Mouse (Mus musculus) spleen, postnatal 36 days (tissue): ENCODE results near the gene Dmrtc1b.
"Not testable (repeated sequence)": the region's sequence is repeated elsewhere in the genome, so short reads cannot be mapped to it uniquely, and the experiment has no call there.

Experiments used
- DNase-seq, 2 experiments: peaks; one replicate each; pipeline ENCODE4 v3.0.0; 2022; ENCODE audit warnings: low spot score in 2 of 2, mixed read lengths in 1 of 2

Gene Dmrtc1b

DNA sequence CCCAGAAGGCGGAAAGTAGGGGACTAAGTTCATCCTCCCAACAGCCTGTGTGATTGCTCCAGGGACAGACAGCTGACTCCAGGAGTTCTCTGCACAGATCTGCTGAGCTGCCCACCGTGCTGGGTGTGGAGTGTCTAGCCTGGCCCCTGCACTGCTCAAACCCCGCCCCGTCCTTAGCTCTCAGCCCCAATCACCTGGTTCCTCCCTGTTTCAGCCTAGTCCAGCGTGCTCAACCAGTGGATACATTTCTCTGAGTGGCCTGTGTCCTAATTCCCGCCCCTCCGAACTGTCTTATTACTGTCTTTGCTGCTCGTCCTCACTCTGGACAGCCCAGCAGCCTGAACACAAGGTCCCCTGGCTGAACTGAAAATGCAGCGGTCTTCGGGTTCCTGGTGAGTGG is at the start of gene Dmrtc1b, which contains the start of gene Gm9112:
Dmrtc1b (plus strand) TSS at position 331 of the 400 bp plus-strand sequence.
Gm9112 (minus strand) TSS at position 101 of the 400 bp plus-strand sequence.
- DNase-seq, result not testable (repeated sequence)

GRCm38 (mm10) chrX:102660712-102661111 is 47.0 kb upstream of the Dmrtc1b start:
- DNase-seq, result peak in 1 of 2 experiments; percentile 14

DNA sequence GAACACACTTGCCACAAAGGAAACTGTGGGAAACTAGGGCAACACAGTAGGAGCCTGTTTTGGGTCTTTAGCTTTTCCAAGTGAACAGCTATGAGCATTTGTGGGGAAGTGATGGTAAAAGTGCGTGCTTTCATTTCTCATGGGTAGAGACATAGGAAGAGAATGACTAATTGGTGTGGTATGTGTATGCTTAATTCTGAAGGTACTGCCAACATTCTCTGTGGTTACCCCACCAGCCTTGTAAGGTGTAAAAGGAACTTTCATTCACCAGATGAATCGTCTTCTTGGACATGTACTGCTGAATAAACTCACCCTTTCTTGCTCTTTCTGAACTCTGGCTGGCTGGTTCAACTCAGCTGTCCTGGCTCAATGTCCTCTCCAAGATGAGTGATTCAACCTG is 41.0 kb upstream of the Dmrtc1b start:
- no peak for DNase-seq

DNA sequence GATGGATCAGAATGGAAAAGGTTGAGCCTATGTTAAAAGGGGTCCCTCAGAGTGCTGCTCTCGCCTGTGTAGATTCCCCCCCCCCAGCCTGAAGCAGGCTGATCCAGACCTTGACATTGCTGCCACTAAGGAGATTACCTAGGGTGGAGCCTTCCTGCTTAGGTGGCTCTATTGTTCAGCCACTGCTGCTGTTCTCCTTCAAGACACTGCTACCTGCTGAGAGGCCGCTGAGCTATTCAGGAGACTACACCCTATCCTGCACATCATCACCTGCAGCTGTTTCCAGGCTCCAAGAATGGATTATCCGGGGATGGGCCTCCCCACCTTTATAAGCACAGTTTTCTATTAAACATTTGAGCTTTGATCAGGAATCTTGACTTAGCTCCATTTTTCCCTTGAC is 23.0 kb upstream of the Dmrtc1b start:
- not testable (repeated sequence) for DNase-seq

DNA sequence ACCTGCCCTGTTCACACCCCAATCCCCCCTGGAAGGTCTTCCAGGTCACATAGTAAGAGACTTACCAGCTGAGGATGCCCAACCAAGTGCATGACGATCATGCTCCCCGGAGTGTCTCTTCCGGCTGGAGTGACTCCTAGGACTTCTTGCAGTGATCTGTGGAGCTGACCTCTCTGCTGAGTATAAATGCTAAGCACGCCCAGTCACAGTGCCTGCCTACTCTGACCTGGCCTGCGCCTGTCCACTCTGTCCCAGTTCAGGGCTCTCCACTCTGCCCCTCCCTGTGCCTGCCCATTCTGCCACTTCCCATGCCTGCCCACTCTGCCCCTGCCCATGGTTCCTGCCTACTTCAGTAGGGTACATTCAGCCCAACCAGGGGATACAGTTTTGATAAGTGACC is 20.8 kb upstream of the Dmrtc1b start, which contains the start of gene Gm3880:
Gm3880 (minus strand) TSS at position 101 of the 400 bp plus-strand sequence.
- not testable (repeated sequence) for DNase-seq

GRCm38 (mm10) chrX:102689252-102689651 is 18.4 kb upstream of the Dmrtc1b start:
- not testable (repeated sequence) for DNase-seq

DNA sequence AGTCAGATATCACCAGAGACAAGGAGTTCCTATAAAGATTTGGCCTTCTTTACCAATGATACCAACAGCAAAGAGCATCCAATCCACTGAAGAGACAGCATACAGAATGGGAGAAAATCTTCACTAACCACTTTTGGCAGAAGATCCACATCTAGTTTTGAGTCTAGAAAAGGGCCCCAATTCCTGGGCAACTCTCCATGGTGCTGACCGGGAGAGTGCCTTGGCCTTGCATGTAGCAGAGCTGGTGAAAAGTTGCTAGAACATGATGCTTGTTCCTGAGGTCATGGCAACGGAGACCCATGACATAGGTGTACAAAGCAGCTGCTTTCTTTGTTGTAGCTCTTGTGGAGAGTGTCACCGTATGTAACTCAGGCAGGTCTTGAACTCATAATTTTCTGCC is 7.0 kb upstream of the Dmrtc1b start:
- DNase-seq, result not testable (repeated sequence)

DNA sequence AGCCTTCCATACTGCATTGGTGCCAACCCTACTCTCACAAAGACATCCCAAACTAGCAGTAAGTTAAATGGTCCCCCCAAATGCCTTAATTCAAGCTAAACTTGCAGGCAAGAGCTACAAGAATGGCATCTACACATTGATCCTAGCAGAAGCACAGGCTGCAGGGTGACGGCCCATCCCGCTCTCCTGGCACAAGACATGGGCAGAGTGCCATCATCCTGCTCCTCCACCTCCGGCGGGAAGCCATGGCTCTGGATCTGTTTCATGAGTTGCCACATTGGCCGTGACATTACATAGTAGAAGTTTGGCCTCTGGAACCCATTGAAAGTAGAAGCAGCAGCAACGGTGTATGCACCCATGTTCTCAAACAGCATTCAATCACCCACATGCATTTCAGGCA is 16.6 kb downstream of the Dmrtc1b start:
- not testable (repeated sequence) for DNase-seq
